In the genomic region with DNA sequence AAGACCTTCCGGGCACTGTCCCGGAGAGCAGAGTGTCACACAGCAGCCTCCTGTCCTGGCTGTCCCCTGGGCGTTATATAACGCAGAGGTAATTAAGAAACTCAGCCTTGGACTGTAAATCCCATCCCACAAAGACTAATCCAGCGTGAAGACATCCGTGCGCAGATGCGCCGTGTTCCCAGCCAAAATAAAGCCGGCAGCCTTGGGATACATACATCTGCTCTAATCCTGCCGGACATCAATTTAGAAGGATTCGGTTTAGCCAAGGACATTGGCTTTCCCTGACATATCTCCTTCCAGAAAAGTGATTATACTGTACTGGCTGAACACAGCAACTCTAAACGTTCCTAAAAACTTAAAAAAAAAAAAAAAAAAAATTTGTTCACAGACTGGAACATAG, we compare ENCODE assay signal across 10 mouse cellular contexts. TPM values are rescaled to one million over a fixed set of nuclear protein-coding genes. Genes with fewer than 3 reads are reported as not detected.
DNase-seq lines count a peak whose midpoint lies in the region; ATAC-seq and TF ChIP-seq lines count a peak whose summit lies in the region.
"Had no signal": no experiment of that assay in that cellular context is flagged by ENCODE, and none has a peak within 500 bp of the region (broad histone marks: within the 10 kb centered on the region; RNA-seq: fewer than 3 reads in every experiment).

No protein-coding gene starts in this region.

- H3K36me3 ChIP-seq in lung, embryonic 15.5 days = no peaks in the 10 kb centered on the region
- no peaks in the 10 kb centered on the region for H3K36me3 ChIP-seq in forebrain, embryonic 14.5 days (ENCODE audit: control insufficient read depth, insufficient read depth, low read length)
- H3K36me3 ChIP-seq in limb, embryonic 14.5 days (ENCODE audit: control insufficient read depth, insufficient read depth, low read length) = no peaks in the 10 kb centered on the region
- H3K36me3 ChIP-seq in stomach, embryonic 14.5 days (ENCODE audit: control insufficient read depth, insufficient read depth, low read length) = no peaks in the 10 kb centered on the region
- H3K36me3 ChIP-seq: heart, embryonic 15.5 days; liver, embryonic 15.5 days had no signal

- no peak for DNase-seq in lung, postnatal 14 days
- DNase-seq in forebrain, embryonic 14.5 days (ENCODE audit: low spot score) = peak; percentile 54
- DNase-seq in limb, embryonic 14.5 days (ENCODE audit: low spot score) = peak; percentile 67
- DNase-seq in layer of hippocampus, postnatal 25 days (ENCODE audit: extremely low spot score in 1 of 2, low spot score in 1 of 2) = no peak
- no peak for DNase-seq in urinary bladder, postnatal 36 days (ENCODE audit: low spot score in 2 of 2)

- peak overlapping the region; percentile 9; the same call in 1 of the 2 replicates for H3K27ac ChIP-seq in lung, embryonic 15.5 days
- H3K27ac ChIP-seq in forebrain, embryonic 14.5 days (ENCODE audit: low read depth, low read length) = peak overlapping the region; percentile 21; the same call in 1 of the 2 replicates
- peak overlapping the region; percentile 29; the same call in 1 of the 2 replicates for H3K27ac ChIP-seq in limb, embryonic 14.5 days (replicated peaks; ENCODE audit: low read depth, low read length)
- H3K27ac ChIP-seq in stomach, embryonic 14.5 days (ENCODE audit: low read length) = peak overlapping the region; percentile 34; the same call in 1 of the 2 replicates
- H3K27ac ChIP-seq: heart, embryonic 15.5 days; liver, embryonic 15.5 days had no signal

- peak overlapping the region; percentile 27 for H3K4me2 ChIP-seq in lung, embryonic 15.5 days
- H3K4me2 ChIP-seq in forebrain, embryonic 14.5 days (ENCODE audit: low read length) = peak overlapping the region; percentile 28; the same call in 1 of the 2 replicates
- H3K4me2 ChIP-seq in limb, embryonic 14.5 days (replicated peaks; ENCODE audit: low read depth, low read length, severe bottlenecking) = peak overlapping the region; percentile 35
- H3K4me2 ChIP-seq in stomach, embryonic 14.5 days (replicated peaks; ENCODE audit: low read depth, low read length) = no peak overlapping the region
- H3K4me2 ChIP-seq: liver, embryonic 15.5 days had no signal

- no peak overlapping the region for H3K9ac ChIP-seq in lung, embryonic 15.5 days
- peak overlapping the region; percentile 17; the same call in 1 of the 2 replicates for H3K9ac ChIP-seq in forebrain, embryonic 14.5 days (ENCODE audit: low read length)
- H3K9ac ChIP-seq in limb, embryonic 14.5 days (ENCODE audit: low read depth, low read length, severe bottlenecking) = no peak overlapping the region
- no peak overlapping the region for H3K9ac ChIP-seq in stomach, embryonic 14.5 days (replicated peaks; ENCODE audit: low read depth, low read length)
- H3K9ac ChIP-seq: heart, embryonic 15.5 days; liver, embryonic 15.5 days had no signal

- no peak for TF ChIP-seq POLR2A in limb, embryonic 14.5 days (IDR thresholded peaks at IDR 0.05; ENCODE audit: borderline replicate concordance, extremely low read depth, insufficient read depth, insufficient read length)

- no peaks in the 10 kb centered on the region for H3K27me3 ChIP-seq in lung, embryonic 15.5 days
- no peaks in the 10 kb centered on the region for H3K27me3 ChIP-seq in forebrain, embryonic 14.5 days (replicated peaks; ENCODE audit: control insufficient read depth, insufficient read depth, low read length)
- no peaks in the 10 kb centered on the region for H3K27me3 ChIP-seq in limb, embryonic 14.5 days (ENCODE audit: control insufficient read depth, insufficient read depth, low read length)
- no peaks in the 10 kb centered on the region for H3K27me3 ChIP-seq in stomach, embryonic 14.5 days (ENCODE audit: control insufficient read depth, insufficient read depth, low read length)
- H3K27me3 ChIP-seq: heart, embryonic 15.5 days; liver, embryonic 15.5 days had no signal

- H3K4me3 ChIP-seq in lung, embryonic 15.5 days = no peak overlapping the region
- no peak overlapping the region for H3K4me3 ChIP-seq in forebrain, embryonic 14.5 days (ENCODE audit: low read depth, low read length)
- 0 out of 2 replicates have a peak overlapping the region, but pooled peaks have one; percentile 6 for H3K4me3 ChIP-seq in limb, embryonic 14.5 days (replicated peaks; ENCODE audit: low read length)
- H3K4me3 ChIP-seq in stomach, embryonic 14.5 days (ENCODE audit: low read depth, low read length) = no peak overlapping the region
- H3K4me3 ChIP-seq: heart, embryonic 15.5 days; liver, embryonic 15.5 days had no signal

- H3K4me1 ChIP-seq in lung, embryonic 15.5 days = peaks cover 7% of the 10 kb centered on the region; the same call in 1 of the 2 replicates
- peaks cover 11% of the 10 kb centered on the region for H3K4me1 ChIP-seq in forebrain, embryonic 14.5 days (ENCODE audit: control insufficient read depth, insufficient read depth, low read length)
- H3K4me1 ChIP-seq in limb, embryonic 14.5 days (ENCODE audit: control insufficient read depth, insufficient read depth, low read length) = peaks cover 20% of the 10 kb centered on the region
- H3K4me1 ChIP-seq in stomach, embryonic 14.5 days (ENCODE audit: control insufficient read depth, insufficient read depth, low read length) = peaks cover 3% of the 10 kb centered on the region; the same call in 1 of the 2 replicates
- H3K4me1 ChIP-seq: liver, embryonic 15.5 days had no signal

- WGBS in lung, embryonic 15.5 days = 50% methylated on average over 13 of the region's 13 CpGs
- WGBS in forebrain, embryonic 14.5 days = 9% methylated on average over 13 of the region's 13 CpGs
- WGBS in limb, embryonic 14.5 days = 21% methylated on average over 13 of the region's 13 CpGs
- 52% methylated on average over 13 of the region's 13 CpGs for WGBS in stomach, embryonic 14.5 days

- no peaks in the 10 kb centered on the region for H3K9me3 ChIP-seq in lung, embryonic 15.5 days
- H3K9me3 ChIP-seq in forebrain, embryonic 14.5 days (replicated peaks; ENCODE audit: control insufficient read depth, low read length) = no peaks in the 10 kb centered on the region
- H3K9me3 ChIP-seq in limb, embryonic 14.5 days (ENCODE audit: control insufficient read depth, low read length) = no peaks in the 10 kb centered on the region
- no peaks in the 10 kb centered on the region for H3K9me3 ChIP-seq in stomach, embryonic 14.5 days (ENCODE audit: control insufficient read depth, low read depth, low read length)
- H3K9me3 ChIP-seq: heart, embryonic 15.5 days; liver, embryonic 15.5 days had no signal

- 0 out of 2 replicates have a peak, but pooled peaks have one; percentile 32 for ATAC-seq in lung, embryonic 15.5 days (ENCODE audit: borderline replicate concordance, extremely low read depth, low FRiP score, low TSS enrichment)
- peak; percentile 29 for ATAC-seq in forebrain, embryonic 14.5 days
- ATAC-seq in limb, embryonic 14.5 days (ENCODE audit: low FRiP score, low read depth) = peak; percentile 72
- ATAC-seq in stomach, embryonic 14.5 days (ENCODE audit: insufficient number of reproducible peaks, insufficient read depth, low FRiP score, low read depth) = peak; percentile 34; the same call in 1 of the 2 replicates
- no peak for ATAC-seq in cerebellum, adult (ENCODE audit: insufficient number of reproducible peaks, low FRiP score, low TSS enrichment)

RNA-seq across cellular contexts. Expression of gene Phactr2, which starts 45.0 kb away (rescaled TPM):
- 33.3 and 33.7 TPM in 2 replicates for polyA plus RNA-seq in lung, embryonic 15.5 days (2015; fragmentation: Nextera tagmentation; extraction: Ambion mirVana)
- polyA plus RNA-seq in forebrain, embryonic 14.5 days (2014; fragmentation: Nextera tagmentation; extraction: Ambion mirVana) = 7.2 and 9.0 TPM in 2 replicates
- polyA plus RNA-seq in limb, embryonic 14.5 days (2012; rRNA removed) = 17.5 and 20.0 TPM in 2 replicates
- 34.8 and 36.5 TPM in 2 replicates for polyA plus RNA-seq in limb, embryonic 14.5 days (2014; fragmentation: Nextera tagmentation; extraction: Ambion mirVana)
- 48.8 and 50.0 TPM in 2 replicates for polyA plus RNA-seq in stomach, embryonic 14.5 days (2014; fragmentation: Nextera tagmentation; extraction: Ambion mirVana)
- 10 to 100 TPM; 20.1 to 20.6 TPM for total RNA-seq in layer of hippocampus, postnatal 25 days (2021)

Comparison
In these comparisons a context has a peak if more than half of its experiments do, and no peak if none do; other contexts are left out.
1. DNase-seq: peak in forebrain, embryonic 14.5 days (single experiment) and limb, embryonic 14.5 days (single experiment); none in lung, postnatal 14 days (single experiment), layer of hippocampus, postnatal 25 days (0 of 2) and urinary bladder, postnatal 36 days (0 of 2).
2. Peak in every context shown above with its lines, with median percentiles within 50 percentile points of each other: H3K27ac ChIP-seq.